Mouse (Mus musculus): ENCODE measurements around the gene Ruvbl1. TPM values are rescaled to one million over a fixed set of nuclear protein-coding genes. Genes with fewer than 3 reads are reported as not detected.

The Ruvbl1 gene
- polyA plus RNA-seq, 2 experiments, result 79.9 to 120 TPM

- WGBS, result 95% methylated on average over 8 of the region's 8 CpGs
- DNase-seq (ENCODE audit: low spot score), result no peak
- peaks cover 74% of the 10 kb centered on the region for H3K36me3 ChIP-seq (ENCODE audit: control insufficient read depth, insufficient read depth, low read length)
Measured at GRCm38 (mm10) chr6:88513984-88514383, 48.8 kb downstream of the Ruvbl1 start.

DNA sequence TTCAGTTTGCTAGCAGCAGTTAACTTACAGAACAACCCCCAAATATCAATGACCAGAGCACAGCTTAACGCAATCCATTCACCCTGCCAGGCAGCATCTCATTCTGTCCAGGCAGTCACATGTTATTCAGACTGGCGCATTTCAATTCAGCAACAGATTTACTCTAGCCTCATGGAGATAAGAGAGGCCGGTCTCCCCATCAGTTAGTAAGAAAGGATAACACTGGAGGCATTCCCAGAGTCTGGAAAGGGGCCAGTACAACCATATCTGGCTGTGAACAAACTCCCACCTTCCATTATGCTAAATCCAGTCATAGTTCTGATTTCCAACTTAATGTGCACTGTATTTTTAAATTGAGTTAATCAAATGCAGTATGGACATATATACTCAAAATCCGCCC lies 49.3 kb downstream of the Ruvbl1 start:
- Histone ChIP-seq H3K9me3 (ENCODE audit: control insufficient read depth, low read length) (no peaks in the 10 kb centered on the region), H3K27me3 (ENCODE audit: control insufficient read depth, insufficient read depth, low read length) (no peaks in the 10 kb centered on the region), H3K36me3 (ENCODE audit: control insufficient read depth, insufficient read depth, low read length) (peaks cover 69% of the 10 kb centered on the region), H3K4me1 (ENCODE audit: control insufficient read depth, insufficient read depth, low read length) (peaks cover 15% of the 10 kb centered on the region), H3K27ac (replicated peaks; ENCODE audit: low read depth, low read length) (no peak overlapping the region), H3K4me2 (replicated peaks; ENCODE audit: low read depth, low read length, severe bottlenecking) (no peak overlapping the region), H3K9ac (ENCODE audit: low read depth, low read length, severe bottlenecking) (no peak overlapping the region), H3K4me3 (replicated peaks; ENCODE audit: low read length) (no peak overlapping the region)
- TF ChIP-seq POLR2A (IDR thresholded peaks at IDR 0.05; ENCODE audit: borderline replicate concordance, extremely low read depth, insufficient read depth, insufficient read length), result no peak
- no peak for ATAC-seq (ENCODE audit: low FRiP score, low read depth)
- WGBS, result 96% methylated on average over 4 of the region's 4 CpGs
- DNase-seq (ENCODE audit: low spot score), result no peak

More at GRCm38 (mm10) chr6:88513984-88514383, 48.8 kb downstream of the Ruvbl1 start:
- no peak overlapping the region for H3K4me3 ChIP-seq (replicated peaks; ENCODE audit: low read length)
- TF ChIP-seq POLR2A (IDR thresholded peaks at IDR 0.05; ENCODE audit: borderline replicate concordance, extremely low read depth, insufficient read depth, insufficient read length), result no peak
- no peaks in the 10 kb centered on the region for H3K9me3 ChIP-seq (ENCODE audit: control insufficient read depth, low read length)
- H3K9ac ChIP-seq (ENCODE audit: low read depth, low read length, severe bottlenecking), result no peak overlapping the region
- no peak overlapping the region for H3K27ac ChIP-seq (replicated peaks; ENCODE audit: low read depth, low read length)
- no peaks in the 10 kb centered on the region for H3K27me3 ChIP-seq (ENCODE audit: control insufficient read depth, insufficient read depth, low read length)
- H3K4me1 ChIP-seq (ENCODE audit: control insufficient read depth, insufficient read depth, low read length), result peaks cover 12% of the 10 kb centered on the region
- no peak overlapping the region for H3K4me2 ChIP-seq (replicated peaks; ENCODE audit: low read depth, low read length, severe bottlenecking)
- ATAC-seq (ENCODE audit: low FRiP score, low read depth), result no peak

DNA sequence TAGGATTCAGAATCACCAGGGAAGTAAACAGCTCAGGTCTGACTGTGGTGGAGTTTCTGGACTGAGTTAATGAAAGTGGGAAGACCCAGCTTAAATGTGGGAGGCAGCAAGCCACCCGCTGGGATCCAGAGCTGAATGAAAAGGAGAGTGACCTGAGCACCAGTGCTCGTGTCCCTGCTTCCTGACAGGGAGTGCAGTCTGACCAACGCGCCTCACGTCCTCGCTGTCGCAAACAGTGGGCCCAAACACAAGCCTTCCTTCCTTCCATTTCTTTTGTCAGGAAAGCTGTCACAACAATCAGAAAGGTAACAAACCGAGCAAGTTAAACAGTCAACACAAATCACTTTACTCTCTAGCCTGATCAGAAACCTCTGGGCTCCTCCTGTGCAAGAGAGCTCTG lies 50.8 kb downstream of the Ruvbl1 start:
- ATAC-seq (ENCODE audit: low FRiP score, low read depth) (no peak), DNase-seq (ENCODE audit: low spot score) (no peak)
- H3K4me3 ChIP-seq (replicated peaks; ENCODE audit: low read length), result no peak overlapping the region
- H3K36me3 ChIP-seq (ENCODE audit: control insufficient read depth, insufficient read depth, low read length), result peaks cover 55% of the 10 kb centered on the region
- H3K9ac ChIP-seq (ENCODE audit: low read depth, low read length, severe bottlenecking), result no peak overlapping the region
- no peak overlapping the region for H3K27ac ChIP-seq (replicated peaks; ENCODE audit: low read depth, low read length)
- H3K4me1 ChIP-seq (ENCODE audit: control insufficient read depth, insufficient read depth, low read length), result peaks cover 16% of the 10 kb centered on the region
- no peaks in the 10 kb centered on the region for H3K9me3 ChIP-seq (ENCODE audit: control insufficient read depth, low read length)
- no peaks in the 10 kb centered on the region for H3K27me3 ChIP-seq (ENCODE audit: control insufficient read depth, insufficient read depth, low read length)
- TF ChIP-seq POLR2A (IDR thresholded peaks at IDR 0.05; ENCODE audit: borderline replicate concordance, extremely low read depth, insufficient read depth, insufficient read length), result no peak
- 89% methylated on average over 8 of the region's 8 CpGs for WGBS
- H3K4me2 ChIP-seq (replicated peaks; ENCODE audit: low read depth, low read length, severe bottlenecking), result no peak overlapping the region

- ATAC-seq (ENCODE audit: low FRiP score, low read depth) (no peak), DNase-seq (ENCODE audit: low spot score) (no peak)
- H3K27me3 ChIP-seq (ENCODE audit: control insufficient read depth, insufficient read depth, low read length), result no peaks in the 10 kb centered on the region
- no peaks in the 10 kb centered on the region for H3K9me3 ChIP-seq (ENCODE audit: control insufficient read depth, low read length)
- no peak overlapping the region for H3K27ac ChIP-seq (replicated peaks; ENCODE audit: low read depth, low read length)
- H3K9ac ChIP-seq (ENCODE audit: low read depth, low read length, severe bottlenecking), result peak overlapping the region; percentile 22; the same call in 1 of the 2 replicates
- H3K4me2 ChIP-seq (replicated peaks; ENCODE audit: low read depth, low read length, severe bottlenecking), result peak overlapping the region; percentile 84; the same call in 1 of the 2 replicates
- WGBS, result 75% methylated on average over 5 of the region's 5 CpGs
- TF ChIP-seq POLR2A (IDR thresholded peaks at IDR 0.05; ENCODE audit: borderline replicate concordance, extremely low read depth, insufficient read depth, insufficient read length), result no peak
- peak overlapping the region; percentile 98; the same call in 1 of the 2 replicates for H3K4me3 ChIP-seq (replicated peaks; ENCODE audit: low read length)
- peaks cover 16% of the 10 kb centered on the region for H3K4me1 ChIP-seq (ENCODE audit: control insufficient read depth, insufficient read depth, low read length)
- H3K36me3 ChIP-seq (ENCODE audit: control insufficient read depth, insufficient read depth, low read length), result peaks cover 48% of the 10 kb centered on the region
Measured at GRCm38 (mm10) chr6:88516667-88517066, 51.5 kb downstream of the Ruvbl1 start.

- Histone ChIP-seq H3K27me3 (ENCODE audit: control insufficient read depth, insufficient read depth, low read length) (no peaks in the 10 kb centered on the region), H3K27ac (replicated peaks; ENCODE audit: low read depth, low read length) (peak overlapping the region; percentile 83), H3K4me1 (ENCODE audit: control insufficient read depth, insufficient read depth, low read length) (peaks cover 16% of the 10 kb centered on the region), H3K9me3 (ENCODE audit: control insufficient read depth, low read length) (no peaks in the 10 kb centered on the region), H3K4me2 (replicated peaks; ENCODE audit: low read depth, low read length, severe bottlenecking) (peak overlapping the region; percentile 84), H3K4me3 (replicated peaks; ENCODE audit: low read length) (peak overlapping the region; percentile 98), H3K9ac (ENCODE audit: low read depth, low read length, severe bottlenecking) (peak overlapping the region; percentile 95), H3K36me3 (ENCODE audit: control insufficient read depth, insufficient read depth, low read length) (peaks cover 36% of the 10 kb centered on the region)
- ATAC-seq (ENCODE audit: low FRiP score, low read depth), result no peak
- no peak for DNase-seq (ENCODE audit: low spot score)
- TF ChIP-seq POLR2A (IDR thresholded peaks at IDR 0.05; ENCODE audit: borderline replicate concordance, extremely low read depth, insufficient read depth, insufficient read length), result no peak
- WGBS, result 7% methylated on average over 18 of the region's 18 CpGs
Measured at GRCm38 (mm10) chr6:88517701-88518403, 52.6 kb downstream of the Ruvbl1 start.
